Mouse (Mus musculus): ENCODE measurements at regions not wholly inside any gene's neighbourhood (a gene's known extent, or its start where the extent isn't known, plus 50 kb on each side); places are given as distances from the start of the nearest gene placed in this dataset.

- DNase-seq (ENCODE audit: extremely low spot score in 1 of 2, low spot score in 1 of 2), result no peak
Observed at GRCm38 (mm10) chr4:46257061-46257795, 61.1 kb upstream of the Xpa start.

- peak in 1 of 2 experiments; percentile 7 for DNase-seq (ENCODE audit: extremely low spot score in 1 of 2, low spot score in 1 of 2)
Observed at GRCm38 (mm10) chr4:46258774-46259173, 62.7 kb upstream of the Xpa start.

DNA sequence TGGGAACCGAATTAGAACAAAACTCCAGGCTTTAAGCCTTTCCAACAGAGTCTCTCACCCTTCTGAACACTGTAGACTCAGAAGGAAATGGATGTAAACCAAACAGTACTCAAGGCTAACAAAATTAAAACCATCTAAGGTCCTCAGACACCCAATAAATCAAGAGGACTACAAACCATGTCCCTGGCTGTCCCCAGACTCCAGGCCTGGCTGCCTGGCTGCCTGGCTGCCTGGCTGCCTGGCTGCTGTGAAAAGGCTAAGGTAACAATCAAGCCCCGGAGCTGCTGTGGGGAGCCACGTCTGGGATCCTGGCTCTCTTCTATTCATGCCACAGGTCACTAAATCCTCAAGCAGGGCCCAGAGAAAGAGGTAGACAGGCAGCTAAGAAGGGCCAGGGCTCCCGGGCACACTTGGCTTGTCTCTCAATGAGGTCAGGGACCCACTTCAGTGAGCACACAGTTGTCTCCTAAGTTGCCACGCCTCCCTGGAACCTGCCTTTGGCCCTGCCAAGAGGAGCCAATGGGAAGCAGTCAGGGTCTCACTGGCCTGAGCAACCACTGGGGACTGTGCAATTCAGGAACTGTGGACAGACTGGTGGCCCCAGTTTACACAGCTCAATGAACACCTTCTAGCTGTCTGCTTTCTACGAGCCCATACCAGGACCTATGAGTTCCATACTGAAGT is 72.6 kb upstream of the Xpa start:
- DNase-seq (ENCODE audit: extremely low spot score in 1 of 2, low spot score in 1 of 2), result no peak

GRCm38 (mm10) chr4:46271066-46271465 is 72.3 kb upstream of the Foxe1 start:
- DNase-seq (ENCODE audit: extremely low spot score in 1 of 2, low spot score in 1 of 2), result no peak

- no peak for DNase-seq (ENCODE audit: extremely low spot score in 1 of 2, low spot score in 1 of 2)
Observed at GRCm38 (mm10) chr4:46275773-46276172, 67.6 kb upstream of the Foxe1 start.

DNA sequence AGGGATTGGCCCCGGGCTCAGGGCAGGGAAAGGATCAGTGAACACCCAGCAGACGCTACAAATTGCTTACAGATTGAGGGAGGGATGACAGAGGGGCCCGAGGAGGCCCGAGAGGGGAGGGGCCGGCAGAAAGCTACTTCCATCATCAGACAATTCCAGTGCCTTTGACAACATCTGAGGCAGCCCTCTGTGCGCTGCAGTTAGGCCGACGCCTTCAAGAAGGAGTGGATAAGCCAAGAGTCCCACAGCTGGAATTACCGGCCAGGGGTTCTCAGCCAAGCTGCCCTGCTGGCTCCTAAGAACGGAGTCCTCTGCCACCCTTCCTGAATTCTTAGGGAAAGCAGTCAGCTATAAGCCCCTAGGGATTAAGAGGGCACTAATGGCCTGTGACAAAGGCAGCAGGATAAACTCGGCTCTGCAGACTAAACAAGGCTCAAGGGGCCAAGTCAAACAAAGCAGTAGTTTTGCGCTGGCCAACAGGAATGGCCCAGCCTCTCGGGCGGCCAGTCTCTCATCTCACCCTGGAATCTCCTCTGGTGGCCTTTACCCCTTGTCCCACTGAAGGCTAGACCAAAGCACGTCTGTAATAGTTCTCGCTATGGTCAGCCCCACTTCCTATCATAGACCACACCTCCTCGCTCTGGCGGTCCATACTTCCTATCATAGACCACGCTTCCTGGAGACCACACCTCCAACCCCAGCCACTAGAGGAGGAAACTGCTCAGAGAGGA is 66.4 kb upstream of the Foxe1 start:
- DNase-seq (ENCODE audit: extremely low spot score in 1 of 2, low spot score in 1 of 2), result no peak

DNA sequence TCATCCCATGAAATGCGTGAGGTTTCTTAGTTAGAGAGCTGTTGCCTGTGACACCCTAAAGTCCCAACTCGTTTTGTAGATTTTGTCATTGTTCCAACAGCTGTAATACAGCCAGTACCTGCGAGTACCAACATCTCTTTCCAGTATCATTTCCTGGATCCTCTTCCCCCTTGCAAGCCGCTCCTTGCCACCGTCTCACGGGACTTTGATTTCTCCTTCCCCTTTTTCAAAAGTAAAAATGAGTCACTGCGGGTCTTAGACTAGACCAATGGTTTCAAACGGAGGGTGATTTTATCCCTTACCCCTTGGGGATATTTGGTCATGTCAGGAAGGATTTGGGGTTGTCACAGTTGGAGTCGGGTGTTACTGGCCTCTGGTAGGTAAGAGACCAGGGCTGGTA is 56.5 kb upstream of the Foxe1 start:
- no peak for DNase-seq (ENCODE audit: extremely low spot score in 1 of 2, low spot score in 1 of 2)

DNA sequence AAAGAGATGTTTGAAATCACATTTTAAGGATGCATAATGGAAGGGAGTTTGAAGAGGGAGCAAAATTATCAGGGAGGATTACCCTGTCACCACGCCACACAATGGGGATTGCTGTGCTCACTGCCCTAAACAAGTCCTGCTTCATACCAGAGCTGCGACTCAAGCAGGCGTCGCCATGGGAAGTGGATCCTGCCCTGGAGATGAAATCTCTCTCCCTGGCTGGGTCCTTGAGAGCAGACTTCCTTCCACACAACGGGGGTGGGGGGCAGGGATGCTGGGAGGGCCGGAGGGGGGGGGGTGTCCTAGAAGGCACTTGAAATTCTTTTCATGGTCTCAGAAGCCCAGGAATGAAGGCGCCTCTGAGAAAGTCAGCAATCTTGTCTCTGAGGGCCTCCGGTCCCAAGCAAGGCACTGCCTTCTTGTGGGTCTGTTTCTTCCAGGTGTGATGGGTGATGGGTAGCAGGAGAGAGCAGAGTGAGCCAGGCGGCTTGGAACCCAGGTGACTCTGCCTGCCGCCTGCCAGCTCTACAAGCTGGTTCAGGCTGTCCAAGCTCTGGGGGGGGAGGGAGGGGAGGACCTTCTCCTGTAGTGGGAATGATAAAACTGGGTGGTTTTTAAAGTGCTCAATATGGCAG is 51.7 kb upstream of the Foxe1 start:
- no peak for DNase-seq (ENCODE audit: extremely low spot score in 1 of 2, low spot score in 1 of 2)

All from layer of hippocampus, postnatal 25 days (tissue).